11 mouse cellular contexts compared by ENCODE assay signal in genomic region chr6:83013444-83013843, GRCm38 (mm10). TPM values are rescaled to one million over a fixed set of nuclear protein-coding genes. Genes with fewer than 3 reads are reported as not detected.
DNase-seq lines count a peak whose midpoint lies in the region; ATAC-seq and TF ChIP-seq lines count a peak whose summit lies in the region.
"Had no signal": no experiment of that assay in that cellular context is flagged by ENCODE, and none has a peak within 500 bp of the region (broad histone marks: within the 10 kb centered on the region; RNA-seq: fewer than 3 reads in every experiment).

No protein-coding gene starts in this region.

- no peak for TF ChIP-seq POLR2A in cerebellum, adult 2 months (IDR thresholded peaks at IDR 0.05; ENCODE audit: borderline replicate concordance, insufficient read depth, low read length)

- TF ChIP-seq EP300 in liver, embryonic 14.5 days (IDR thresholded peaks at IDR 0.05; ENCODE audit: low read depth) = no peak

- peaks cover 70 to 80% of the 10 kb centered on the region in 2 experiments for H3K4me1 ChIP-seq in liver, embryonic 14.5 days (replicated peaks; ENCODE audit: control insufficient read depth in 2 of 2, insufficient read depth in 2 of 2, low read length in 1 of 2)
- H3K4me1 ChIP-seq in cerebellum, adult 2 months (ENCODE audit: control insufficient read depth, insufficient read depth, low read length) = no peaks in the 10 kb centered on the region
- H3K4me1 ChIP-seq in forebrain, embryonic 12.5 days = no peaks in the 10 kb centered on the region
- H3K4me1 ChIP-seq in kidney, embryonic 16.5 days (ENCODE audit: insufficient read depth, low read length) = peaks cover 2% of the 10 kb centered on the region; the same call in 1 of the 2 replicates

- H3K36me3 ChIP-seq in liver, embryonic 14.5 days (replicated peaks; ENCODE audit: control insufficient read depth, insufficient read depth, low read depth) = no peaks in the 10 kb centered on the region
- no peaks in the 10 kb centered on the region for H3K36me3 ChIP-seq in forebrain, embryonic 12.5 days (replicated peaks)
- H3K36me3 ChIP-seq in kidney, embryonic 16.5 days (ENCODE audit: insufficient read depth, low read length) = no peaks in the 10 kb centered on the region
- H3K36me3 ChIP-seq: heart, embryonic 15.5 days had no signal

- ATAC-seq in liver, embryonic 14.5 days (ENCODE audit: insufficient read depth) = no peak
- no peak for ATAC-seq in forebrain, embryonic 12.5 days (ENCODE audit: low FRiP score)
- no peak for ATAC-seq in kidney, embryonic 16.5 days (ENCODE audit: low FRiP score, low TSS enrichment)
- ATAC-seq: intestine, postnatal 0 days had no signal

- peak overlapping the region; percentile 97 for H3K27ac ChIP-seq in liver, embryonic 14.5 days
- H3K27ac ChIP-seq in cerebellum, adult 2 months (ENCODE audit: insufficient read depth, low read length) = no peak overlapping the region
- H3K27ac ChIP-seq in forebrain, embryonic 12.5 days = no peak overlapping the region
- no peak overlapping the region for H3K27ac ChIP-seq in kidney, embryonic 16.5 days (ENCODE audit: low read length)
- H3K27ac ChIP-seq: heart, embryonic 15.5 days had no signal

- H3K9me3 ChIP-seq in liver, embryonic 14.5 days (ENCODE audit: control insufficient read depth, low read length) = no peaks in the 10 kb centered on the region
- no peaks in the 10 kb centered on the region for H3K9me3 ChIP-seq in forebrain, embryonic 12.5 days
- no peaks in the 10 kb centered on the region for H3K9me3 ChIP-seq in kidney, embryonic 16.5 days (ENCODE audit: low read length)
- H3K9me3 ChIP-seq: heart, embryonic 15.5 days had no signal

- no peak overlapping the region for H3K4me3 ChIP-seq in liver, embryonic 14.5 days (ENCODE audit: insufficient read depth in 1 of 2, low read depth in 2 of 2, low read length in 2 of 2)
- no peak overlapping the region for H3K4me3 ChIP-seq in cerebellum, adult 2 months (replicated peaks; ENCODE audit: insufficient read depth, low read depth, low read length)
- no peak overlapping the region for H3K4me3 ChIP-seq in forebrain, embryonic 12.5 days (replicated peaks)
- no peak overlapping the region for H3K4me3 ChIP-seq in kidney, embryonic 16.5 days (ENCODE audit: low read length)
- H3K4me3 ChIP-seq: heart, embryonic 15.5 days had no signal

- peak; percentile 44 for DNase-seq in thymus, postnatal 0 days (ENCODE audit: low spot score)
- DNase-seq in thymus, postnatal 4 days = no peak
- peak; percentile 24 for DNase-seq in adipocyte (ENCODE audit: low spot score)
- DNase-seq in liver, embryonic 14.5 days (ENCODE audit: low read depth in 3 of 3, low spot score in 3 of 3) = no peak
- no peak for DNase-seq in cerebellum, adult 2 months
- DNase-seq: cerebellum, postnatal 36 days; thymus, adult 18-20 months had no signal

- H3K4me2 ChIP-seq in liver, embryonic 14.5 days (ENCODE audit: low read depth) = peak overlapping the region; percentile 72
- no peak overlapping the region for H3K4me2 ChIP-seq in forebrain, embryonic 12.5 days
- no peak overlapping the region for H3K4me2 ChIP-seq in kidney, embryonic 16.5 days (replicated peaks; ENCODE audit: low read depth, low read length)
- H3K4me2 ChIP-seq: heart, embryonic 15.5 days had no signal

- WGBS in liver, embryonic 14.5 days (ENCODE audit: insufficient replicate concordance) = 48% methylated on average over 5 of the region's 5 CpGs
- 77% methylated on average over 5 of the region's 5 CpGs for WGBS in cerebellum, adult 2 months
- 64% methylated on average over 5 of the region's 5 CpGs for WGBS in forebrain, embryonic 12.5 days
- 57% methylated on average over 5 of the region's 5 CpGs for WGBS in kidney, embryonic 16.5 days

- peak overlapping the region; percentile 65 for H3K9ac ChIP-seq in liver, embryonic 14.5 days (replicated peaks)
- H3K9ac ChIP-seq in forebrain, embryonic 12.5 days = no peak overlapping the region
- H3K9ac ChIP-seq in kidney, embryonic 16.5 days (replicated peaks; ENCODE audit: low read length) = no peak overlapping the region
- H3K9ac ChIP-seq: heart, embryonic 15.5 days had no signal

- no peak for TF ChIP-seq CTCF in liver, embryonic 14.5 days (IDR thresholded peaks at IDR 0.05; ENCODE audit: low read depth)
- no peak for TF ChIP-seq CTCF in cerebellum, adult 2 months (IDR thresholded peaks at IDR 0.05; ENCODE audit: borderline replicate concordance, insufficient read depth, low read depth, low read length)

- H3K27me3 ChIP-seq in liver, embryonic 14.5 days (ENCODE audit: control insufficient read depth, insufficient read depth, low read length) = no peaks in the 10 kb centered on the region
- H3K27me3 ChIP-seq in cerebellum, adult 2 months (ENCODE audit: control insufficient read depth, insufficient read depth, low read length) = no peaks in the 10 kb centered on the region
- H3K27me3 ChIP-seq in forebrain, embryonic 12.5 days = peaks cover 6% of the 10 kb centered on the region; the same call in 1 of the 2 replicates
- H3K27me3 ChIP-seq in kidney, embryonic 16.5 days (ENCODE audit: insufficient read depth, low read length) = no peaks in the 10 kb centered on the region
- H3K27me3 ChIP-seq: heart, embryonic 15.5 days had no signal

RNA-seq across cellular contexts. Expression of gene Dok1, which starts 19.8 kb away (rescaled TPM):
- polyA plus RNA-seq in thymus, postnatal 0 days (2015; fragmentation: Nextera tagmentation; extraction: Ambion mirVana) = 26.2 and 26.5 TPM in 2 replicates
- 13.9 and 14.9 TPM in 2 replicates for polyA plus RNA-seq in liver, embryonic 14.5 days (2012; rRNA removed)
- 12.7 and 15.7 TPM in 2 replicates for polyA plus RNA-seq in liver, embryonic 14.5 days (2014; fragmentation: Nextera tagmentation; extraction: Ambion mirVana)
- 1.7 and 2.1 TPM in 2 replicates for polyA plus RNA-seq in cerebellum, adult 2 months (2012; rRNA removed)
- polyA plus RNA-seq in forebrain, embryonic 12.5 days (2016; fragmentation: Nextera tagmentation; extraction: Ambion mirVana) = 4.9 and 5.4 TPM in 2 replicates
- 14.5 and 14.8 TPM in 2 replicates for polyA plus RNA-seq in kidney, embryonic 16.5 days (2015; fragmentation: Nextera tagmentation; extraction: Ambion mirVana)

RNA-seq across cellular contexts. Expression of gene Loxl3, which starts 20.5 kb away (rescaled TPM):
- 1.4 and 1.5 TPM in 2 replicates for polyA plus RNA-seq in thymus, postnatal 0 days (2015; fragmentation: Nextera tagmentation; extraction: Ambion mirVana)
- 0.92 and 1.6 TPM in 2 replicates for polyA plus RNA-seq in liver, embryonic 14.5 days (2012; rRNA removed)
- 1.1 TPM in 2 replicates for polyA plus RNA-seq in liver, embryonic 14.5 days (2014; fragmentation: Nextera tagmentation; extraction: Ambion mirVana)
- polyA plus RNA-seq in cerebellum, adult 2 months (2012; rRNA removed) = 3.5 and 3.8 TPM in 2 replicates
- polyA plus RNA-seq in forebrain, embryonic 12.5 days (2016; fragmentation: Nextera tagmentation; extraction: Ambion mirVana) = 6.2 and 8.0 TPM in 2 replicates
- 24.4 and 26.1 TPM in 2 replicates for polyA plus RNA-seq in kidney, embryonic 16.5 days (2015; fragmentation: Nextera tagmentation; extraction: Ambion mirVana)

RNA-seq across cellular contexts. Expression of gene Aup1, which starts 40.9 kb away (rescaled TPM):
- 197 and 202 TPM in 2 replicates for polyA plus RNA-seq in thymus, postnatal 0 days (2015; fragmentation: Nextera tagmentation; extraction: Ambion mirVana)
- 172 and 269 TPM in 2 replicates for polyA plus RNA-seq in liver, embryonic 14.5 days (2012; rRNA removed)
- polyA plus RNA-seq in liver, embryonic 14.5 days (2014; fragmentation: Nextera tagmentation; extraction: Ambion mirVana) = 128 and 136 TPM in 2 replicates
- 271 and 276 TPM in 2 replicates for polyA plus RNA-seq in cerebellum, adult 2 months (2012; rRNA removed)
- polyA plus RNA-seq in forebrain, embryonic 12.5 days (2016; fragmentation: Nextera tagmentation; extraction: Ambion mirVana) = 137 and 142 TPM in 2 replicates
- 244 and 260 TPM in 2 replicates for polyA plus RNA-seq in kidney, embryonic 16.5 days (2015; fragmentation: Nextera tagmentation; extraction: Ambion mirVana)

RNA-seq across cellular contexts. Expression of gene Htra2, which starts 41.6 kb away (rescaled TPM):
- polyA plus RNA-seq in thymus, postnatal 0 days (2015; fragmentation: Nextera tagmentation; extraction: Ambion mirVana) = 54.4 and 55.1 TPM in 2 replicates
- polyA plus RNA-seq in liver, embryonic 14.5 days (2012; rRNA removed) = 75.7 and 80.9 TPM in 2 replicates
- 54.3 and 54.9 TPM in 2 replicates for polyA plus RNA-seq in liver, embryonic 14.5 days (2014; fragmentation: Nextera tagmentation; extraction: Ambion mirVana)
- 57.6 and 58.2 TPM in 2 replicates for polyA plus RNA-seq in cerebellum, adult 2 months (2012; rRNA removed)
- polyA plus RNA-seq in forebrain, embryonic 12.5 days (2016; fragmentation: Nextera tagmentation; extraction: Ambion mirVana) = 64.3 and 65.9 TPM in 2 replicates
- 91.9 and 94.3 TPM in 2 replicates for polyA plus RNA-seq in kidney, embryonic 16.5 days (2015; fragmentation: Nextera tagmentation; extraction: Ambion mirVana)

RNA-seq across cellular contexts. Expression of gene Dqx1, which starts 44.2 kb away (rescaled TPM):
- polyA plus RNA-seq in thymus, postnatal 0 days (2015; fragmentation: Nextera tagmentation; extraction: Ambion mirVana) = 0.96 and 1.4 TPM in 2 replicates
- polyA plus RNA-seq in liver, embryonic 14.5 days (2012; rRNA removed) = 7.7 and 7.8 TPM in 2 replicates
- polyA plus RNA-seq in liver, embryonic 14.5 days (2014; fragmentation: Nextera tagmentation; extraction: Ambion mirVana) = 2.9 and 3.1 TPM in 2 replicates
- 0.92 and 0.93 TPM in 2 replicates for polyA plus RNA-seq in cerebellum, adult 2 months (2012; rRNA removed)
- polyA plus RNA-seq in forebrain, embryonic 12.5 days (2016; fragmentation: Nextera tagmentation; extraction: Ambion mirVana) = 0.63 and 0.88 TPM in 2 replicates
- polyA plus RNA-seq in kidney, embryonic 16.5 days (2015; fragmentation: Nextera tagmentation; extraction: Ambion mirVana) = 5.0 and 5.2 TPM in 2 replicates

Comparison
In these comparisons a context has a peak if more than half of its experiments do, and no peak if none do; other contexts are left out.
1. DNase-seq: peak in thymus, postnatal 0 days (single experiment) and adipocyte (single experiment); none in thymus, postnatal 4 days (single experiment), liver, embryonic 14.5 days (0 of 3) and cerebellum, adult 2 months (0 of 2).